Mouse (Mus musculus) hindbrain, postnatal 0 days (tissue): ENCODE data around the gene Cdc7. TPM values are rescaled to one million over a fixed set of nuclear protein-coding genes. Genes with fewer than 3 reads are reported as not detected.

Source experiments
- ATAC-seq: fragments of 200-750 bp; cut with Nextera tagmentation; 2 replicates; pipeline ENCODE4 v1.8.0; 2017; ENCODE audit warnings: mild to moderate bottlenecking, moderate TSS enrichment, moderate library complexity
- DNase-seq: peaks from one replicate; pipeline ENCODE4 v3.0.0-alpha.2; 2015; ENCODE audit warnings: low spot score
- H3K27ac ChIP-seq: fragments of 300-500 bp; sonication (generic); 2 replicates; pipeline ENCODE4 v1.5.1; 2014; ENCODE audit warnings: mild to moderate bottlenecking
- H3K27me3 ChIP-seq: fragments of 300-500 bp; sonication (generic); 2 replicates; pipeline ENCODE4 v1.6.1; 2014; ENCODE audit warnings: low read length, mixed read lengths; ENCODE audit not compliant: insufficient read depth
- H3K36me3 ChIP-seq: fragments of 300-500 bp; sonication (generic); 2 replicates; pipeline ENCODE4 v1.6.1; 2014; ENCODE audit warnings: low read length, mixed read lengths; ENCODE audit not compliant: insufficient read depth
- H3K4me1 ChIP-seq: fragments of 300-500 bp; sonication (generic); 2 replicates; pipeline ENCODE4 v1.6.1; 2014; ENCODE audit warnings: antibody characterized with exemption, low read length, mixed read lengths; ENCODE audit not compliant: insufficient read depth
- H3K4me2 ChIP-seq: fragments of 300-500 bp; sonication (generic); 2 replicates; pipeline ENCODE4 v1.6.1; 2014; ENCODE audit warnings: low read depth, mild to moderate bottlenecking, low read length, moderate library complexity, mixed read lengths
- H3K4me3 ChIP-seq: fragments of 300-500 bp; sonication (generic); 2 replicates; pipeline ENCODE4 v1.5.1; 2014; ENCODE audit warnings: low read length
- H3K9ac ChIP-seq: fragments of 300-500 bp; sonication (generic); replicated peaks from 2 replicates; pipeline ENCODE4 v1.6.1; 2014; ENCODE audit warnings: mild to moderate bottlenecking, low read length, moderate library complexity, mixed read lengths
- H3K9me3 ChIP-seq: fragments of 300-500 bp; sonication (generic); 2 replicates; pipeline ENCODE4 v1.6.1; 2016; ENCODE audit warnings: low read length, mixed read lengths
- CTCF ChIP-seq: IDR thresholded peaks from 2 replicates; pipeline ENCODE4 v1.5.1; 2016; ENCODE audit warnings: antibody characterized with exemption, control low read depth, low read depth
- WGBS: fragments of 180-500 bp; shearing (Covaris S2); extraction: QIAGEN DNeasy Blood & Tissue Kit; methylation state at CpG from one replicate; pipeline ENCODE4 v1.1.7; 2014; 5-methylcytosine and 5-hydroxymethylcytosine counted together
- polyA plus RNA-seq: library from polyadenylated mRNA; unstranded; fragments of >200 nt; fragmentation: Nextera tagmentation; extraction: Ambion mirVana; gene quantifications from 2 replicates; pipeline ENCODE4 v1.2.1, GENCODE M21; 2015
- total RNA-seq: library from RNA; depleted of rRNA; stranded (reverse); fragments of >200 nt; gene quantifications from 2 replicates; pipeline ENCODE4 v1.2.3, GENCODE M21; 2014

Cdc7 gene
- total and polyA plus RNA-seq, 2 experiments from 2014 or later = 21.4 to 25.5 TPM

GRCm38 (mm10) chr5:106948683-106949082 lies 15.4 kb upstream of the Cdc7 start:
- H3K36me3 ChIP-seq = no peaks in the 10 kb centered on the region
- no peaks in the 10 kb centered on the region for H3K4me1 ChIP-seq
- no peaks in the 10 kb centered on the region for H3K9me3 ChIP-seq
- no peak overlapping the region for H3K27ac ChIP-seq
- ATAC-seq = no peak
- no peak for DNase-seq
- 84% methylated on average over 6 of the region's 6 CpGs for WGBS
- H3K27me3 ChIP-seq = no peaks in the 10 kb centered on the region
- H3K4me2 ChIP-seq = no peak overlapping the region
- H3K4me3 ChIP-seq = no peak overlapping the region
- no peak for TF ChIP-seq CTCF
- H3K9ac ChIP-seq = no peak overlapping the region

DNA sequence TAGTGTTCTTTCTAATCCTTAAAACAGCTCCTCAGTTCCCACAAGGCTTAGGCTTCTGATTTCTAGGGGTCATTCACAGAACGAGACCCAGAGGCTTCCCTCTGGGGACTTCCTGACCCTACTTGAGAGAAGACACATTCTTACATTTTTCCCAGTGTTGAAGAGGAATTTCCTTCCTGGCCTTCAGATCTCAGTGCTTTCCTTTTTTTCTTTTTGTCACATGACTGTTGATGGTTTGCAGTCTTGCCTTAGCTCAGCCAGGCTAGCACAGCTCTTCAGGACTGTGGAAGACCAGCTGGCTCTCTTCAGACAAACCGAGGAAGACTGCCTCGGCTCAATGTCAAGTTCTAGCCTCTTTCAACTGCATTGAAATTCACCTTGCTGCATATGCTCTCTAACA lies 7.7 kb upstream of the Cdc7 start:
- no peak for ATAC-seq
- no peaks in the 10 kb centered on the region for H3K36me3 ChIP-seq
- 79% methylated on average over 3 of the region's 3 CpGs for WGBS

DNA sequence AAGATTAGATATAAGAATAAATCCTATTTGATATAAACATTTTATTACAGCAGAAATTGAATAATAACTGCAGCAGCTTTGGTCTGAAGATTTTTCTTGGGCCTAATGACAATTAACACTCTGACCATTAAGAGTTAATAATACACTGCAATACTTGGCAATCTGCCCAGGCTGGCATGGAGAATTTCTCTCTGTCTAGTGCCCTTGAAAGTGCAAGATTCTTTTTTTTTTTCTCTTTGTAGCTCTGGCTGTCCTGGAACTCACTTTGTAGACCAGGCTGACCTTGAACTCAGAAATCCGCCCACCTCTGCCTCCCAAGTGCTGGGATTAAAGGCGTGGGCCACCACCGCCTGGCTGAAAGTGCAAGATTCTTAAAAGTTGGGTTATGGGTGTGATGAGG lies 5.1 kb upstream of the Cdc7 start:
- peak; percentile 67 for DNase-seq
- 65% methylated on average over 3 of the region's 3 CpGs for WGBS

More for the DNA sequence above, 7.7 kb upstream of the Cdc7 start:
- no peak overlapping the region for H3K4me3 ChIP-seq
- H3K27ac ChIP-seq = no peak overlapping the region
- DNase-seq = no peak
- no peak overlapping the region for H3K4me2 ChIP-seq
- no peaks in the 10 kb centered on the region for H3K4me1 ChIP-seq
- no peak for TF ChIP-seq CTCF
- H3K9me3 ChIP-seq = 0 out of 2 replicates have a peak, but pooled peaks cover 4% of the 10 kb centered on the region
- no peaks in the 10 kb centered on the region for H3K27me3 ChIP-seq
- H3K9ac ChIP-seq = no peak overlapping the region

DNA sequence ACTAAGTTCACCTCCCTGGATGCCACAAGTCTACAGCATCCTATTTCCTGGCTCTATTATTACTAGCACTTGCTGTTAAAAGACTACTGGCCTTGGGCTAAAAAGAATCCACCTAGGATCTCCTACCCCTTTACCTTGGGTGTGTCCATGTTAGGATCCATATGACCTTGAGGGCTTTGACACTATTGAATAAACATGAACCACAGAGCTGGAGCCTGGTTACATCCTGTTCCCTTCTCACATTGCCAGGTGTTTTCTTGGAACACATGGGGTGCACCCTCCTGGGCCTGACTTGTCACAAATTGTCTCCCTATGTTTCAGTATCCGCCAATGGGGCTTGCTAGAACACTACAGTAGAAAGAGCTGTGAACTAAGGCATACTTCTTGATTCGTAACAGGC lies 3.7 kb upstream of the Cdc7 start:
- H3K4me2 ChIP-seq = no peak overlapping the region
- H3K9me3 ChIP-seq = no peaks in the 10 kb centered on the region
- 89% methylated on average over 2 of the region's 2 CpGs for WGBS
- no peak for ATAC-seq
- no peak overlapping the region for H3K4me3 ChIP-seq
- H3K36me3 ChIP-seq = no peaks in the 10 kb centered on the region
- no peaks in the 10 kb centered on the region for H3K27me3 ChIP-seq
- DNase-seq = no peak
- H3K27ac ChIP-seq = no peak overlapping the region
- no peak for TF ChIP-seq CTCF
- H3K4me1 ChIP-seq = 0 out of 2 replicates have a peak, but pooled peaks cover 2% of the 10 kb centered on the region
- no peak overlapping the region for H3K9ac ChIP-seq

More for the DNA sequence above, 5.1 kb upstream of the Cdc7 start:
- no peak overlapping the region for H3K4me3 ChIP-seq
- ATAC-seq = no peak
- no peak overlapping the region for H3K27ac ChIP-seq
- no peaks in the 10 kb centered on the region for H3K27me3 ChIP-seq
- H3K36me3 ChIP-seq = no peaks in the 10 kb centered on the region
- H3K9ac ChIP-seq = no peak overlapping the region
- no peak for TF ChIP-seq CTCF
- H3K9me3 ChIP-seq = 0 out of 2 replicates have a peak, but pooled peaks cover 2% of the 10 kb centered on the region
- H3K4me1 ChIP-seq = 0 out of 2 replicates have a peak, but pooled peaks cover 2% of the 10 kb centered on the region
- H3K4me2 ChIP-seq = no peak overlapping the region

GRCm38 (mm10) chr5:106964513-106965014 lies 442 bp downstream of the Cdc7 start:
- Histone ChIP-seq H3K27ac (peak overlapping the region; percentile 61), H3K9me3 (no peaks in the 10 kb centered on the region), H3K36me3 (peaks cover 6% of the 10 kb centered on the region), H3K27me3 (no peaks in the 10 kb centered on the region), H3K4me1 (0 out of 2 replicates have a peak, but pooled peaks cover 2% of the 10 kb centered on the region), H3K9ac (peak overlapping the region; percentile 67), H3K4me3 (peak overlapping the region; percentile 72), H3K4me2 (peak overlapping the region; percentile 66)
- DNase-seq (peak; percentile 38), ATAC-seq (peak; percentile 92)
- WGBS = under 1% methylated on average over 41 of the region's 41 CpGs
- TF ChIP-seq CTCF = no peak

GRCm38 (mm10) chr5:106966443-106966842 lies 2.3 kb downstream of the Cdc7 start:
- 0 out of 2 replicates have a peak, but pooled peaks cover 2% of the 10 kb centered on the region for H3K4me1 ChIP-seq
- no peak overlapping the region for H3K27ac ChIP-seq
- DNase-seq (no peak), ATAC-seq (no peak)
- no peak overlapping the region for H3K4me2 ChIP-seq
- 93% methylated on average over 3 of the region's 3 CpGs for WGBS
- TF ChIP-seq CTCF = peak; percentile 9; the same call in 1 of the 2 replicates
- H3K4me3 ChIP-seq = no peak overlapping the region
- no peaks in the 10 kb centered on the region for H3K27me3 ChIP-seq
- H3K36me3 ChIP-seq = peaks cover 12% of the 10 kb centered on the region
- no peaks in the 10 kb centered on the region for H3K9me3 ChIP-seq
- H3K9ac ChIP-seq = no peak overlapping the region

DNA sequence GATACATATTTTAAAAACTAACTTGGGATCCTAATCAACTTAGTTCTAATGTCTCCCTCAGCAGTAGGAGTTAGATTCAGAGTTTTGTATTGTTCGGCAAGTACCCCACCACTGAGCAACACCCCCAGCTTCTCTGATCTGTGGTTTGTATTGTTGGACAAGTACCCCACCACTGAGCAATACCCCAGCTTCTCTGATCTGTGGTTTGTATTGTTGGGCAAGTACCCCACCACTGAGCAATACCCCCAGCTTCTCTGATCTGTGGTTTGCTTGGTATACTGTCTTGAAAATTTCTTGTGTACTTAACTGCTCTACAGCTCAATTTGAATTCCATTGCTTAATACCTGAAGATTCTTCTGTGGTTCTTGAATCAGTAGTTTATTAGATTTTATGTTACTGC lies 3.5 kb downstream of the Cdc7 start:
- Histone ChIP-seq H3K4me2 (no peak overlapping the region), H3K27me3 (no peaks in the 10 kb centered on the region), H3K4me3 (no peak overlapping the region), H3K36me3 (peaks cover 16% of the 10 kb centered on the region), H3K27ac (no peak overlapping the region), H3K9me3 (no peaks in the 10 kb centered on the region), H3K4me1 (0 out of 2 replicates have a peak, but pooled peaks cover 2% of the 10 kb centered on the region), H3K9ac (no peak overlapping the region)
- TF ChIP-seq CTCF = no peak
- ATAC-seq = no peak
- 95% methylated on average over 1 of the region's 1 CpGs for WGBS
- DNase-seq = no peak
